Mouse (Mus musculus) ES-CJ7 (cell line): ENCODE data around the gene Usp20.

Experiments used
- DNase-seq: peaks from one replicate; pipeline ENCODE4 v3.0.0; 2011; ENCODE audit warnings: low read depth, low spot score

The Usp20 gene

DNA sequence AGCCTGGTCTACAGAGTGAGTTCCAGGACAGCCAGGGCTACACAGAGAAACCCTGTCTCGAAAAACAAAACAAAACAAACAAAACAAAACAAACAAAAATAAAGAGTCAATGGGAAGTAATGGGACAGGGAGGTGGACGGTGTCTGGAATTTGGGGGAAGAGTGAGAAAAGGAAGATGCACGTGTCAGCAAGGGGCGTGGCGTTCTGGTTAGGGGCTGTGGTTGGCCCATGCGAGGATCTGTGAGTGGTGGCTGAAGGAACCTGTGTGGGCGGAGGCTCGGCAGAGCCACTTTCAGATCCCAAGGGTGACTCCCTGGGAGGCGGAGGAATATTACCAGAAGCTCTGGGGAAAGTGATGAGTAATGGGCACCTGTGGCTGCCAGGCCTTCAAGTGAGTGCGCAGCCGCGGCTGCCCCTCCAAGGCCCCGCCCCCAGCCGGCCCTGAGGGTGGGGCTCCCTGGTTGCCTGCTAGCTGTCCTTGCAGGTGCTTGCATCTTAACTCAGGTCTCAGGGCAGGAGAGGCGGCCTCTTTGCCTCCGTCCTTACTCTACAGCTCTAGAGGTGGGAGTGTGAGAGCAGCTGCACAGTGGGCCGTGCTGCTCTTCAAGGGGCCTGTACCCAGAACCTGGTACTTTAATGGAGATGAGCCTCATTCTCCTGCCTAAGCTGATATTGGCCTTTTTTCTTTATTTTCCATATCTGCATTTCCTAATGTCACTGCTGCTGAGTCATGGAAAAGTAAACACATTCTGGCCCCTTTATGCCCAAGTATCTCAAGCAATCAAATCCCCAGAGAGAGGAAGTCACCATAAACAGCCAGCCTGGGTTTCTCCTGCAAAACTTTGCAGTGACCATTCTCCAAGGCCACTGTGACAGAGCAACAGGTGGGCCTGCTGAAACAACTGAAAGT, 3.3 kb downstream of the Usp20 start:
- peak; percentile 92 for DNase-seq

DNA sequence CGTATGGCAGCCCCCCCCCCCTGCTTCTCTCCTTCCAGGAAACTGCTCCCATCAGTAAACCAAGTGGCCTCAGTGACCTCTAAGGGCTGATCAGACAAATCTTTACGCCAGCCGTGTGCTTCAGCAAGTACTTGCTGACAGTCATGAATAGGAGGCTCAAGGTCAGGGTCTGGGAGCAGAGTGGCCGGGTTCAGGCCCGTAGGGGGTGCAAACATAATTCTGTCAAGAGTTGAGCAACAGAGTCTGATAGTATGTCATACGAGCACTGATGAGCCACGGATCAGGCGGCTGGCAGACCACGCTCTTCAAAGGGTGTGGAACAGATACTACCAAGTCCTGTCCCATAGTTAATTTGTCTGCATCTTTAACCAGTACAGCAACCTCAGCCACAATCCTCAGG, 8.1 kb downstream of the Usp20 start:
- peak; percentile 30 for DNase-seq

DNA sequence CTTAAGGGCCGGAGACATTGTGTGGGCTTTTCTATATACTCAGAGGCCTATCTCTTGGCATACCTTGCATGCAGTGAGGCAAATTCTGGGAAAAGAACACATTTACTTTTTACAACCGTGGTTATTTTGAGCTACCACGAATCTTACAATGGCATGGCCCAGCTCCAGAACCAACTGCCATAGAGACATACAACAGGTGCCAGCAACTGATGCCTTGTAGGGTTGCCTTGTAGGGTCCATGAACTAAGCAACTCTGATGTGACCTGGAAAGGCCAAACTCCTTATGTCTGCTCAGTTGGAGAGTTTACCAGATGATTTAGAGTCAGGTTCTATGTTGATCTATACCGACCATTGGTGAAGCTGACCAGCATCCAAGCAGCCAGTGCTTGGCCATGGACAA, 12.8 kb downstream of the Usp20 start:
- DNase-seq = no peak

DNA sequence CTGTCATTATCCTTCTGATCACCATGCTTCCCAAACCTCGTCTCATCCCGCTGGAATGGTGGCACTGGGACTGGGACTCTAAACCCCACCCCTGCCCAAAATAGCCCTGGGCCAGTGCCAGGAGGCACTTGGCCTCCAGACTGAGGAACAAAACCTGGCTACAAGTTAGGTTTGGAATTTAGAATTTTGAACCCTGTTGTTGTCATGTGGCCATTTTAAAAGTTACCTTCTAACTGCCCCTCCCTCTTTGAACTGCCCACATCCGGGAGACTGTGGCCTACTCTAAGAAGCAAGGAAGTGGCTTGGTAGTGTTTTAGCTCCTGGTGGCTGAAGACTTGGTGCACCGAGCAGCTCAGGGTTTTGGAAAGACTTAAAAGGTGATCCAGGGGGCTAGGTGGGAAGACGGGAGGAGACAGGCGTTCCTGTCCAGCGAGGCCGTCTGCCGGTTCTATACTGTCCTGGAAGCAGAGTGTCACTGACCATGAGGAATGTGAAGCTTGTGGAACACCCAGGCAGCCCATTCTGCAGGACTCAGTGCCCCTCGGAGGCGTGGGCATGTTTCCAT, 13.4 kb downstream of the Usp20 start:
- DNase-seq = no peak

DNA sequence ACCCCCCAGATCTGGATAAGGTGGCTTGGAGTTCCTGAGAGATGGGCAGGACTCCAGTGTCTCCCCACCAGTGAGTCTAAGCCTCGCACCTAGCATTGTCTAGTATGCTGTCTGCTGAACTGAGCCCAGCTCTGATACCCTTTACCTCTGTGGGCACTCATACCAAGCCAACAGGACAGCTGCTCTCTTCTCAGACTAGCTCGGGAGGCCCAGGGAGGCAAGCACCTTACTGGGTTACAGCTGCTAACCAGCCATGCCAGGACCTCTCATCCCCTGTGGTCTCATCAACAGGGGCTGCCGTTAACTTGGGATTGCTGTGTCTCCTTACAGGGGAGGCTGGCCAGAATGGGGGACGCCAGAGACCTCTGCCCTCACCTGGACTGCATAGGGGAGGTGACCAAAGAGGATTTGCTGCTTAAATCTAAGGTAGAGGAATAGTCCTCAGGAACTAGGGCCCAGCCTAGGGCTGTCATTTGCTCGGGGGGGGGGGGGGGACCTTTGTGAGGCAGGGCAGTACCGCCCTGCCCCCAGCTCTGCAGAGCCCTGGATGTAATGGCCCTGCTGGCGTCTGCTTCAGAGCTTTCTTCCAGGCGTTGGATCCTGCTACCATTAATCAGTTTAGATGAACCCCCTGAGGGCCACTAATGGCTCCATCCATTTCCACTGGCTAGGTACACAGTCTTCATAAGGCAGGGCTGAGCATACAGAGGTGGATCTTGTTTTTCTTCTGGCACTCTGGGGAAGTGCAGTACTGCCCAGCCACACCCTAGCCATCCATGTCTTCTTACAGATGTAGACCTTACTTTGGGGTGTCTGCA, 16.6 kb downstream of the Usp20 start:
- DNase-seq = no peak

DNA sequence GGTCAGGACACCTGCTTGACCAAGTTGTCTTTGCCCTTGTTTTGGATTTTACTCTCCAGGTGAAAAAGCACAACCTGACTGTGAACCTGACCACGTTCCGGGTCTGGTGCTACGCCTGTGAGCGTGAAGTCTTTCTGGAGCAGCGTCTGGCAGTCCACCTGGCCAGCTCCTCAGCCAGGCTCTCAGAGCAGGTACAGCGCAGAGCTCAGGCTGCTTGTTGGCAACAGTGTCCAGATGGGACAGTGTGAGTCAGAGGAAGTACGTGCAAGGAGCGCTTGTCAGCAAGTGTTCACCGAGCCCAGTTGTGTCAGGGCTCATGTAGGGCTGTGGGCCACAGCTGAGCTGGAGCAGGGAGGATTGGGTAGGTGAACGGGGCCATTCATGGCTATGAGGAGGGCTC, 20.8 kb downstream of the Usp20 start:
- DNase-seq = no peak

DNA sequence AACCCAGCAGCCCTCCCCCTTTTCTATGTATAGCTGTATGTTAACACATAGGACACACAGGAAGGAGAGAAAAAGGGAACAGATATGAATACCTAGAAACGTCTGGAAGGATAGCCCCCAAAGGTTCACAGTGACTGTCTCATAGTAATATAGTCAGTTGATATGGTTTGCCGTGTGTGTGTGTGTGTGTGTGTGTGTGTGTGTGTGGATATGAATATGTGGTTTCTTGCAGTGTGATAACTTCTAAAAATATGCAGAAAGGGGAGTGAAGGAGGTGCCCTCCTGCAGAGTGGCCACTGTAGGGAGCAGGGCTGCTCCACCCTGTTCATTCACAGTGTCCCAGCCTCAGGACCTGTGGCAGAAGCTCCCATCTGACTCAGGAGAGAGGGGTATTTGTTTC, 23.4 kb downstream of the Usp20 start:
- DNase-seq = no peak

DNA sequence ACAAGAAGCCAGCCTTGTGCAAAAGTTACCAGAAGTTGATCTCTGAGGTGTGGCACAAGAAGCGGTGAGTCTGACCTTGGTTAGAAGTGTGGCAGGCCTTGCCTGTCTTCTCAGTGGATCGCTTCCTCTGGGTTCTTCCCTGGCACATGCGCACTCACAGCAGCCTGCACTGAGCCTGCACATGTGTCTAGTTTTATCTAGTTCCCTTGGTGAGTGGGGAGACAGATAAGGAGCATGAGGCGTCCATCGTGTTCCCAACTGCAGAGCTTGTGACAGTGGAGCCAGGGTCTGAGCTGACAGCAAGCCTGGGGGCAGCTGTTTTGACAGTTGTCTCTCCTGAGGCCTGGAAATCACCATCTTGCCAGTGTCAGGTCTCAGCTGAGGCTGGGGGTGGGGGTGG, 24.4 kb downstream of the Usp20 start:
- DNase-seq = no peak

DNA sequence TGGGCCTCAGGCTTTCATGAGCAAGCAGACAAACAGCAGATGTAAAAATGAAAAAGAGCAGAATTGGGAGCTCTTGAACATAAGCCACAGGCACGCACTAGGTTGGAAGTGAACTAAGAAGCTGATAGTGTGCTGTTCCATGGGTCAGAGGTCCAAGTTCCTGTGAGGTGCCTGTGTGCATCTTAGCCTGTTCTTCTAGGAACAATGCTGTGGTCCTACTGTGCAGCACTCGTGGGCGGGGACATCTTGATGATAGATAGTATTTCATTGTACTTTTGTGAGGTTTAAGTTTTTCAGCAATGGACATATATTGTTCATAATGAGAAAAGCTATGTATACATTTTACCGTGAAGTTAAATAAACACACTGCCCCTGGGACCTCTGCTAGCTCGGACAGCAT, 25.1 kb downstream of the Usp20 start:
- no peak for DNase-seq

DNA sequence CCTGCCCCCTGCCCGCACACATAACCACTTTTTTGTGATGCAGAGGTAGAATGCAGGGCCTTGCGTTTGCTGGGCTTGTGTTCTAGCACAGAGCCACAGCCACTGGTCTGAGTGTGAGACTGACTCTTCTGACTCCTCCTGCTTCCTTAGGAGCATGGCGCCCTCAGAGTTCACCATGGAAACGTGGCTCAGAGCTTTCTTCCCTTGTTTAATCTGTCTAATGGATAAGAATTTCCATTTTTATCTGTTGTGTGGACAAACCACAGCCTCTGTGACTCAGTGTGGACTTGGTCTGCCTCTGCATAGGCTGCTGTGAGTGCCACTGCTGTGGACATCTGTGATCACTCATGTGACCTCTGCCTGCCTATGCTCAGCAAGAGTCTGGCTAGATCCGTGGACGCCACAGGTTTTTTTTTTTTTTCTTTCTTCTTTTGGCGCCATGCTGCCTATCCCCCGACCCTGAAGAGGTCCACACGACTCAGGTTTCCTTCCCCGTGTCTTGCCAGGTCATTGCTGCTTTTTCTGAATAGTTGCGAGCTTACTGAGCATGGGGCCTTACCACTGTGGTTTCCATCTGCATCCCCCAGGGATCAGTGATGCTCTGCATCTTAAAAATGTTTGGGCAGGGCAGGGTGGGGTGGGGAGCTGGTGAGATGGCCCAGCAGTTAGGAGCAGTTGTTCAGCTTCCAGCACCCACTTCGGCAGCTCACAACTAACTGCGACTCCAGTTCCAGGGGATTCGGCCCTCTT, 31.5 kb downstream of the Usp20 start:
- DNase-seq = no peak

DNA sequence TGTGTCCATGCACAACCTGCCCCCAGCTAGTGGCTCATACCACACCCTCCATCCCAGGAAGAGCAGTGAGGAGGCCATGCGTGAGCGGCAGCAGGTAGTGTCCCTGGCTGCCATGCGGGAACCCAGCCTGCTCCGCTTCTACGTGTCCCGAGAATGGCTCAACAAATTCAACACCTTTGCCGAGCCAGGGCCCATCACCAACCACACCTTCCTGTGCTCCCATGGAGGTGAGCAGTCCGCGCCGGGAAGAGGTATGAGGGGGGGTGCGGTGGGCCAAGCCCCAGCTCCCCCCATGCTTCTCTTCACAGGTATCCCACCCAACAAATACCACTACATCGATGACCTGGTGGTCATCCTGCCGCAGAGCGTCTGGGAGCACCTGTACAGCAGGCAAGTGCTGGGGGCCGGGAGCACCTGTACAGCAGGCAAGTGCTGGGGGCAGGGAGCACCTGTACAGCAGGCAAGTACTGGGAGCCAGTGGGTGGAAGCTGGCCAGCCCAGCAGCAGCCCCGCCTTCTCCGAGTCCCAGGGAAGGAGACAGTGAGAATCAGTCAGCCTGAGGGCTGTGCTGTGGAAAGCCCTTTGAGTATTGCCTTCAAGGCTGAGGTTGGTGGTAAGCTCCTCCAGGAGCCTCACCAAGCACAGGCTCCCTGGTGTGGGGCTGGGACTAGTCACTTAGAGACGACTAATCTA, 35.7 kb downstream of the Usp20 start:
- DNase-seq = no peak

DNA sequence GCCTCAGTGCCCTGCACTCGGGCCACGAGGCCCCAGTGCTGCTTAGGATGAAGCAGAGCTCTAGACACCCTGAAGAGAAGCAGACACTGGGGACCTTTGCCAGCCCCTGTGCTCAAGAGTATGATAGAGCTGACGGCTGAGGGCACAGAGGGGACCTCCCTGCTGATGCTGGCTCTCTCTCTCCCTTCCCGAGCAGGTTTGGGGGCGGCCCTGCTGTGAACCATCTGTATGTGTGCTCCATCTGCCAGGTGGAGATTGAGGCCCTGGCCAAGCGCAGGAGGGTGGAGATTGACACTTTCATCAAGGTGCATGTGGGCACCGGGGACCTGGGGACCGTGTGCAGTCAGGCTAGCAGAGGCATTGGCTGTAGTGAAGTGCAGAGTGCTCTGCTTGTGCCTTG, 36.4 kb downstream of the Usp20 start:
- DNase-seq = no peak

DNA sequence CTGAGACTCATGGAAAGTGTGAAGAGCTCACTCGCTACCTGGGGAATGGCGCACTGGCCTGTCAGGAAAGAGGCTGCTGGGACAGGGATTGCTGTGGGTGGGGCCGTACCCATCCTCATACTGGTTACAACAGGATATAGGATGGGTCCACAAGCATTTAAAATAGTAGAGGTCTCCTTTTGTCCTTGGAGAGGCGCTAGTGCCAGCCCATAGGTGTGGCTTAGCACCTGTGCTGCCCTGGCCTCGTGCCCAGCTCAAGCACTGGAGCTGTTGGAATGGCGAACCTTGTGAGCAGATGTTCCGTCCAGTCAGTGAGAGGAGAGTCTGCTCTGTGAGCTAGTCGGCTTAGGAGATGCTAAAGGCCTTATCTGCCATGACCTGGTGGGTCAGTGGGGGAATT, 36.9 kb downstream of the Usp20 start:
- peak; percentile 50 for DNase-seq

DNA sequence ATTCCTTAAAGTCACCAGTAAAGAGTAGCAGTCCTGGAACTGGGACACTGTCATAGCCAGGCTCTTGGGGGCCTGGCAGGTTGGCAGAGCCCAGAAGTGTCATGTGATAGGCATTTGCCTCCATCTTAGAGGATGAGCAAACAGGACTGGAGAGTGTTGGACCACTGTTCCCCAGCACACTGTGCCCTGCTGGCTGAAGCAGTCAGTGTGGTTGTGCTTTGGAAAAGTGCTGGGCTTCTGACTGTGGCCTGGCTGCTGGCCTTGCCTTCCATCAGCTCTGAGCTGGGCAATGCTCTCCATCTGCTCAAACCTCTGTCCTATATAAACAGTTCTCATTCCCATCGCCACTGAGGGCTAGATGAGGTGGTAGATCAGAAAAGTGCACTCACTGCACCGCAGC, 38.1 kb downstream of the Usp20 start:
- no peak for DNase-seq

DNA sequence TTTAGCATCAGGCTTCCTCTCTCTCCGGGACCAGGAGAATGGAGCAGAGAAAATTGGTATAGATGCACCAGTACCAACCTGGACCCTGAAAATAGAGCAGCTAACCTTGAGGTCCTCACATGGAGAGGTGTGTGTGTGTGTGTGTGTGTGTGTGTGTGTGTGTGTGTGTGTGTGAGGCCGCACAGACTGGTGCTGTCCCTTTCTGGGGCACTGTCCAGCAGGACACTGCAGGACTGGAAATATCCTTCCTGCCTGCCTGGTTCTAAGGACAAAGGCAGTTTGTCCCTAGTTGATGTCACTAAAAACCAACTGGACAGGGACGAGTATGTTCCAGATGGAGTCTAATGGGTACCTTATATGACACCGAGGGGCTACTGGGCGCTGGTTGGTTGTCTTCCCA, 41.9 kb downstream of the Usp20 start:
- no peak for DNase-seq

DNA sequence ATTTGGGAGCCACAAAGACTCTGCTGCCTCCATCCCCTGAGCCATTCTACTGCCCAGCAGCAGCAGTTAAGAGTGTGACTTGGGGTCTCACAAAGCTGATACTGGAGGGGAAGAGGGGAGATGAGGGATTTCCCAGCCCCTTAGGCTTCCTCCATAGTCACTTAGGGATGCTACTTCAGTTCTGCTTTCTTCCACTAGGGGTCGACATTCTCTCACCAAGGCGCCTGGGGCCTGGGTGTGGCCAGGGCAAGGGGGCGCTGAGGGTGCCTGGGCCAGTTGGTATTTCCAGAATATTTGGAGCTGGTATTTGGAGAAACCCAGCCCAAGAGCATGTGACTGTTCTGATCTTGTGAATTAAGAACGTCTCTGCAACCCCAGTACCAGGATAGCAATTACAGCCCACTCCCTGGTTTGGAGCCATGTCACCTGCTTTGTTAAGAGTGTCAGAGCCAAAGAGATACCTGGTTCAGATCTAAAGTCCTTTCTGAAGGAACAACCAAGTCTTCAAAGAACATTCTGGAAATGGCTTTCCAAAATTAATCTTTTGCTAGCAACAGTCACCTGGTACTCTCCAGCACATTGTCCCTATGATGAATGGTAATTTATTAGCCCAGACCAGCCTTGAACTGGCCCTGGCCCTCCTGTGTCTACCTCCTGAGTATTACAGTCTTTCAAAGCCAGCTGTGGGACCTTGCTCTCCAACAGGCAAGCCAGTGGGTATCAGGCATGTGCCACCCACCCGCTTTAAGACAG, 42.7 kb downstream of the Usp20 start:
- peak; percentile 69 for DNase-seq

DNA sequence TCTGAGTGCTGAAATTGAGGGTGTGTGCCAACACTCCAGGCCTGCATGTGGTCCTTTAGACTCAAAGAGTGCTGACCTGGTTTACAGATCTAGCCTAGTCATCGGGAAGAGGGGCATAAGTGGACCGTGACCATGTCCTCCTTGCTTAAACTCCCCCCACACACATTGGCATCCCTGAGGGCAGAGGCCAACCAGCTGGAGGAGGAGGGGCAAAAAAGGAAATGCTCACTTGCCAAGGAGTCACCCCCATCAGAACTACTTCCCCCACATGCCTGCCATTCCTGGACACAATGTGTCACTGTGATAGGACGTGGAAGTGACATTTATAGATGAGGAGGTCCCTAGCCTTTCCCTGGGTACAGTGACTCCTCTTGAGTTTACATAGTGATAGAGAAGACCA, 43.4 kb downstream of the Usp20 start:
- no peak for DNase-seq

DNA sequence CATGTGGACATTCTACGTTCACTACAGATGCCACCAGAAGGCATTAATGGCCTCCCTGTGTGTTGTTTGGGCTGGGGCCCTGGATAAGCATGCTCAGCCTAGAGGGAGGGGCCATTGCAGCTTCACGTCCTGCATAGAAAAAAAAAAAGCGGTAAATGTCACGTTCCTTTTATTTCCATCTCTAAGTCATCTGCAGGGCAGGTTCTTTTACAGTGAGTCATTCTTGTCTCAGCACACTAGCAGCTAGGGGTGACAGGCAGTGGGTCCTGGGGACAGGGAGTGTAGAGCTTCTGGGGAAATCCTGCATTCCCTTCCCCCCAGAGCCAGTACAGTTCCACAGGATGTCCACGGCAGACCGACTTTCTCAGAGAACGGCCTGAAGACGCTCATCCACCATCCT, 44.6 kb downstream of the Usp20 start:
- DNase-seq = no peak

DNA sequence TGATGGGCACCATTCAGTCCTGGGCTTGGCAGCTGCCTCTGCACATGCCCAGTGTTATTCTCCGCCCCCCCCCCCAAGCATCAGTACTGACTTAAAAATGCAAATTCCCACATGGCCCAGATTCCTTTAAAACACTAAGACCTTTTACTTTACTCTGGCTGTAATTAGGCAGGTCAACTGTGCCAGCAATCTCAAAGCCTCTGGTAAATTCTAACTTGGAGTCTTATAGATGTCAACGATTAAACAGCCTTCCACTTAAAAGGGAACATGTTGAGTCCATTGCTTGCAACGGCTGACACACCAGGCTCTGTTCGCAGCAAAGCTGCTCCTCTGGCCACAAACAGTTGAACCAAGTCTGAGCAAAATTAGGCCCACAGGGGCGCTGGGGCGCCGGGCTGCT, 49.9 kb downstream of the Usp20 start:
- DNase-seq = no peak

DNA sequence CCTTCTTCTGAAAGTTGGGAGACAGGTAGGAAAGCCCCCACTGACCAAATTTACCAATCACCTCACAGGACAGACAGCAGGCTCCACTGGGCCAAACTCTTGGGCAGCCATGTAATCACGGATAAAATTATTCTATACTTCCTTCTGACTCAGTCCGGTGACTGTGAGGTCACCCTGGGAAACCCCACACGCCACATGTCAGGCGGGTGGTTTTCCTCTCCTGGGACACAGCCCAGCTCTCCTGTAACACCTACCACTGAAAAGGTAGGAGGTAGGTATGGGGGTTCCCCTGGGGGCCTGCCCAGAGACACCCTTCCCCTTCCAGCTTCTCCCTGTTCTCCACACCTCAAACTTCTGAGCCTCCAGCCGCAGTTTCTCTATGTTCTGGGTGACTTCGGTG, 54.7 kb downstream of the Usp20 start:
- no peak for DNase-seq

DNA sequence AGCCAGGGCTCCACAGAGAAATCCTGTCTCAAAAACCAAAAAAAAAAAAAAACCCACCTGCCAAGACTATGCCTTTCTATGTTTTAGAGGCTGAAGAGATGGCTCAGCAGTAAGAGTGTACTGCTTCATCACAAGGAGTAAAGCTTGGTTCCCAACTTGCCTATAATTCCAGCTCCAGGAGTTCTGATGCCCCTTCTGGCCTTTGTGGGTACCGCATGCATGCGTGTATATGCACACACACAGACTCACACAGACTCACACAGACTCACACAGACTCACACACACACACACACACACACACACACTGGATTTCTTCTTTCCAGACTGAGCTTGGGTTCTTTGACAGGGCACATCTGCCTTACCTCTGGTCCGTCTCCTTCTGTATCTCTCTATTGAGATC, 58.0 kb downstream of the Usp20 start:
- no peak for DNase-seq
